Mouse (Mus musculus) C2C12 (cell line): ENCODE results near the gene S1pr2. TPM values are rescaled to one million over a fixed set of nuclear protein-coding genes. Genes with fewer than 3 reads are reported as not detected.
"Not testable (repeated sequence)": the region's sequence is repeated elsewhere in the genome, so short reads cannot be mapped to it uniquely, and the experiment has no call there.

Source experiments
- H3K27me3 ChIP-seq: one replicate; pipeline ENCODE4 v1.6.1; 2011; ENCODE audit not compliant: control insufficient read depth, insufficient read depth, insufficient read length
- H3K36me3 ChIP-seq: one replicate; pipeline ENCODE4 v1.6.1; 2011; ENCODE audit not compliant: control insufficient read depth, insufficient read depth
- H3K4me3 ChIP-seq: one replicate; pipeline ENCODE4 v1.5.1; 2011; ENCODE audit warnings: mild to moderate bottlenecking, control low read depth; ENCODE audit not compliant: poor library complexity, insufficient read depth, severe bottlenecking
- H3K79me2 ChIP-seq: one replicate; pipeline ENCODE4 v1.6.1; 2011; ENCODE audit not compliant: control insufficient read depth, insufficient read depth
- H3K79me3 ChIP-seq: one replicate; pipeline ENCODE4 v1.6.1; 2011; ENCODE audit warnings: low read depth, control low read depth
- H3ac ChIP-seq: one replicate; pipeline ENCODE3; 2011; ENCODE audit warnings: low read depth; ENCODE audit not compliant: control insufficient read depth, insufficient read length
- CEBPB ChIP-seq: IDR thresholded peaks from one replicate; pipeline ENCODE4 v1.6.1; 2011; ENCODE audit warnings: low read depth, mild to moderate bottlenecking, control low read depth, moderate library complexity
- CTCF ChIP-seq: IDR thresholded peaks from one replicate; pipeline ENCODE4 v1.5.1; 2011; ENCODE audit not compliant: control insufficient read depth, insufficient read depth, insufficient read length
- FOSL1 ChIP-seq: IDR thresholded peaks from one replicate; pipeline ENCODE4 v1.8.0; 2011; ENCODE audit warnings: mild to moderate bottlenecking, low read length; ENCODE audit not compliant: poor library complexity, insufficient read depth, severe bottlenecking
- MAX ChIP-seq: IDR thresholded peaks from one replicate; pipeline ENCODE4 v1.6.1; 2011; ENCODE audit warnings: mild to moderate bottlenecking, control low read depth
- MYOD1 ChIP-seq: IDR thresholded peaks from one replicate; pipeline ENCODE4 v1.6.1; 2011; ENCODE audit warnings: low read depth; ENCODE audit not compliant: control insufficient read depth, insufficient read length
- MYOG ChIP-seq: IDR thresholded peaks from one replicate; pipeline ENCODE4 v1.6.1; 2011; ENCODE audit not compliant: control insufficient read depth, insufficient read length; ENCODE audit errors: extremely low read depth
- USF1 ChIP-seq: IDR thresholded peaks from one replicate; pipeline ENCODE4 v1.6.1; 2011; ENCODE audit warnings: low read depth, mild to moderate bottlenecking, control low read depth, moderate library complexity
- polyA plus RNA-seq: library from polyadenylated mRNA; unstranded; fragments of >200 nt; fragmentation: generic; extraction: Trizol; gene quantifications from one replicate; pipeline ENCODE4 v1.2.1, GENCODE M21; 2012; ENCODE audit warnings: missing spikeins

Gene S1pr2
- polyA plus RNA-seq, 1 experiment, result 13.0 TPM

DNA sequence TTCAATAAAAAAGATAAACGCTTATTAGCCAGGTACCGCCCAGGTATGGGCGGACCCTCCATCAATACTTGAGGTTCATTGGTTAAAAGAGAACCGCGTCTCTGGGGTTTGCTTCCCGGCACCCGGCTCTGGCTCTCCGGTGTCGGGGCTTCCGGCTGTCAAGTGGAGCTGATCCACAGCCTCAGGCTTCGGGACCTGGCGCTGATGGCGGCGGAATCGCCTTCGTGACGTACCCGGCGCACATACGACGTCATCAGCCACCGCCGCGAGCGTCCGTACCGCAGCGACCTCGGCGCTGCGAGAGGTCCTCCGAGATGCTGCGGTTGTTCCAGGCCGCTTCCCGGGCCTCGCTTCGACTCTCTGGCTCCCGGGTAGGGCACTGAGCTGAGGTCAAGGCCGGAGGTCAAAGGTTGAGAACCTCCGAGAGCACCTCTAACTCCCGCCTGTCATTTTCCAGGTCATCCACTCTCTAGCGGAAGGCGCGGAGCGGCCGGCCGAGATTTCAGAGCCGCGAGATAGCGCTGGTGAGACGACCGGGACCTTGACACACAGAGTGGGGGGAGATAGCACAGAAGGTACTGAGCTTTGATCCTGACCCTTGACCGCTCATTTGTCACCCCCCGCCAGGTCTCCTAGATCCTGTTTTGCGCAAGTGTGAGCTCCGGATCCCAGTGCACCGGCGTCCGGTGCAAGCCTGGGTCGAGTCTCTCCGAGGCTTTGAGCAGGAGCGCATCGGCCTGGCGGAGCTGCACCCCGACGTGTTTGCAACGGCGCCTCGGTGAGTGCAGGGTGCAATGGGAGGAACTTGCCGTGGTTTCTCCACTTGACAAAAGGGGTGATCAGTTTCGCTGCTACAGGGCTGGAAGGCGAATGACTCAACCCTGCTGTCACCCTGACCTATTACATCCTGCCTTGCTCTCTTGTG lies 26.3 kb upstream of the S1pr2 start, which contains the start of gene Mrpl4:
Gene Mrpl4 (plus strand): TSS at position 112 of the 925 bp plus-strand sequence.
- Histone ChIP-seq H3K79me2 (no peaks in the 10 kb centered on the region), H3K79me3 (no peaks in the 10 kb centered on the region), H3K27me3 (no peaks in the 10 kb centered on the region), H3ac (peak within 1 kb of the TSS; percentile 85), H3K4me3 (peak within 1 kb of the TSS; percentile 85), H3K36me3 (peaks cover 18% of the 10 kb centered on the region)
- TF ChIP-seq FOSL1 (no peak), USF1 (no peak), MYOG (no peak), MYOD1 (no peak), MAX (peak; percentile 40)

GRCm38 (mm10) chr9:21002270-21002626 lies 25.7 kb upstream of the S1pr2 start:
- Histone ChIP-seq H3K36me3 (peaks cover 18% of the 10 kb centered on the region), H3K79me3 (no peaks in the 10 kb centered on the region), H3K4me3 (peak overlapping the region; percentile 85), H3ac (peak overlapping the region; percentile 28), H3K27me3 (no peaks in the 10 kb centered on the region), H3K79me2 (no peaks in the 10 kb centered on the region)
- no peak for TF ChIP-seq CTCF

DNA sequence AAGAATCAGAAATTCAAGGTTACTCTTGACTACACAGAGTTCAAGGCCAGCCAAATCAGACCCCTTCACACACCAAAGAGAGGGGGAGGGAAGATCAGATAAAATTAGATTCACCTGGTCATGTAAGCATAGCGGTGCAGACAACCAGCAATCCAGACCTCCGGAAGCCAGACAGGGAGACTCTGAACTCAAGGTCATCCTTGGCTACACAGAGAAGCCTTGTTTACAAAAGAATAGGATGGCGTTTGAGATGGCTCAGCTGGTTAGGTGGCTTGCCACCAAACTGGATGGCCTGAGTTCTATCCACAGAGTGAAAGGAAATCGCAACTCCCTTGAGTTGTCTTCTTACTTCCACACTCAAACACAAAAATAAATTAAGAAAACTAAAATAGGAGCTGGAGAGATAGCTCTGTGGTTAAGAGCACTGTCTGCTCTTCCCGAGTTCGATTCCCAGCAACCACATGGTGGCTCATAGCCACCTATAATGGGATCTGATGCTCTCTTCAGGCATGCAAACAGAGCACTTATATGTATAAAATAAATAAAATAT lies 25.1 kb upstream of the S1pr2 start:
- H3K79me2 ChIP-seq, result no peaks in the 10 kb centered on the region
- no peak overlapping the region for H3K4me3 ChIP-seq
- H3K36me3 ChIP-seq, result peaks cover 16% of the 10 kb centered on the region
- no peaks in the 10 kb centered on the region for H3K27me3 ChIP-seq
- no peak for TF ChIP-seq FOSL1
- TF ChIP-seq CTCF, result no peak
- TF ChIP-seq MAX, result no peak
- no peak for TF ChIP-seq CEBPB
- TF ChIP-seq MYOG, result no peak
- TF ChIP-seq MYOD1, result no peak
- TF ChIP-seq USF1, result no peak
- H3K79me3 ChIP-seq, result no peaks in the 10 kb centered on the region
- H3ac ChIP-seq, result no peak overlapping the region

DNA sequence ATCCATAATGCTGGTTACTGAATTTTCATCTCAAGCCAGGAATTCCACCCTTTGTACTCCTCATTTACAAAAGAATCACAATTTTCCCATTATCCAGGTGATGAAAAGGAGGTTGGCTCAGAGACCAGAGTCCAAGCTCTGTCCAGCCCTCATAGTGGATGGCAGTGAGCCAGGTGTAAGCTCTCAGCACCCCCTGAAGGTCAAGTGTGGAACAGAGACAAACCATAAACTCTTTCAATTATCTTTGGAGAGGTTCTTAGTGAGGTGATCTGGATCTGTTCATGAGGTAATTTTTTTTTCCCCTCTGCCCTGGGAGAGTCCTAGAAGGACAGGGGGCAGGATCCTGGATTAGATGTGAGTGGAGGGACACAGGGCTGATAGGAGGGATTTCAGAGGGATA lies 24.2 kb upstream of the S1pr2 start:
- Histone ChIP-seq H3K4me3 (no peak overlapping the region), H3K79me2 (no peaks in the 10 kb centered on the region), H3K36me3 (peaks cover 14% of the 10 kb centered on the region), H3K79me3 (no peaks in the 10 kb centered on the region), H3ac (no peak overlapping the region), H3K27me3 (no peaks in the 10 kb centered on the region)
- TF ChIP-seq FOSL1 (no peak), MAX (no peak), CEBPB (no peak), CTCF (no peak), MYOD1 (no peak), USF1 (no peak), MYOG (no peak)

- not testable (repeated sequence) for H3K36me3 ChIP-seq, H3K79me2 ChIP-seq, H3K4me3 ChIP-seq, H3K79me3 ChIP-seq, H3K27me3 ChIP-seq, H3ac ChIP-seq
These were observed 21.8 kb upstream of the S1pr2 start for GRCm38 (mm10) chr9:20998337-20998736.

- Histone ChIP-seq H3K4me3 (no peak overlapping the region), H3ac (no peak overlapping the region), H3K79me3 (no peaks in the 10 kb centered on the region), H3K79me2 (no peaks in the 10 kb centered on the region), H3K36me3 (no peaks in the 10 kb centered on the region), H3K27me3 (no peaks in the 10 kb centered on the region)
- TF ChIP-seq USF1, result no peak
- TF ChIP-seq MYOD1, result no peak
- TF ChIP-seq CTCF, result no peak
- TF ChIP-seq MAX, result no peak
- no peak for TF ChIP-seq MYOG
- no peak for TF ChIP-seq FOSL1
- no peak for TF ChIP-seq CEBPB
These were observed 20.5 kb upstream of the S1pr2 start for GRCm38 (mm10) chr9:20997065-20997464.
